Mouse (Mus musculus): ENCODE measurements around the gene Tspan14.

- TF ChIP-seq CTCF (IDR thresholded peaks at IDR 0.05; ENCODE audit: control insufficient read depth, insufficient read depth, low read length) (no peak), POLR2A (IDR thresholded peaks at IDR 0.05; ENCODE audit: borderline replicate concordance, control insufficient read depth, low read depth, low read length) (peak; percentile 87)
These were observed 47.3 kb upstream of the Tspan14 start, which contains the start of gene Fam213a for GRCm38 (mm10) chr14:41013630-41014613.

Data from bone marrow, adult 2 months (tissue).